In the genomic region with DNA sequence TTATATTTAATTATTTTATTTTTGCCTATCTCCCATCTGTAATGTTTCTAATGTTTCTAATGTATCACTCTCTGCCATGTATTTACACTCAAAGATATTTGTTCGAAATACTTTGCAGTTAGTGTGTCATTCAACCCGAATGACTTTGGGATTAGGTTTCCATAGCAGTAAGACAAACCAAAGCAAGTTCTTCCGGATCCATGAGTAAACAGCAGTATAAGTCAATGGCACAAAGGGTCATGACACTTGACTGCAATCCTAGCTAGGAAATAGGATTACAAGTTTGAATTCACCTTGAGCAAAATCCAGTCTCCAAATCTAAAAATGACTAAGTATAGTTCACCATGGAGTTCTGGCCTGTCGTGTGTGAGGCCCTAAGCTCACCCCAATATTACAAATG, we compare ENCODE assay signal across 30 mouse cellular contexts.
"Had no signal": no experiment of that assay in that cellular context is flagged by ENCODE, and none has a peak within 500 bp of the region (broad histone marks: within the 10 kb centered on the region; RNA-seq: fewer than 3 reads in every experiment).

No protein-coding gene starts in this region.

- ATAC-seq: liver, embryonic 12.5 days; liver, postnatal 0 days; lung, postnatal 0 days; midbrain, embryonic 13.5 days; midbrain, embryonic 15.5 days; midbrain, embryonic 16.5 days had no signal

- H3K4me3 ChIP-seq: left cerebral cortex, adult 2 months; limb, embryonic 10.5 days; limb, embryonic 12.5 days; limb, embryonic 13.5 days; limb, embryonic 15.5 days; liver, embryonic 12.5 days; liver, embryonic 13.5 days; liver, embryonic 15.5 days; lung, embryonic 15.5 days; megakaryocyte, embryonic 14.5 days; midbrain, embryonic 10.5 days; midbrain, embryonic 12.5 days; midbrain, embryonic 13.5 days; midbrain, embryonic 15.5 days; myocyte had no signal

- H3K9me3 ChIP-seq: limb, embryonic 10.5 days; limb, embryonic 12.5 days; limb, embryonic 13.5 days; limb, embryonic 15.5 days; liver, embryonic 12.5 days; liver, embryonic 13.5 days; liver, embryonic 15.5 days; lung, embryonic 15.5 days; megakaryocyte, embryonic 14.5 days; midbrain, embryonic 10.5 days; midbrain, embryonic 12.5 days; midbrain, embryonic 13.5 days; midbrain, embryonic 15.5 days had no signal

- H3K9ac ChIP-seq: limb, embryonic 12.5 days; limb, embryonic 13.5 days; limb, embryonic 15.5 days; liver, embryonic 12.5 days; liver, embryonic 13.5 days; liver, embryonic 14.5 days; liver, embryonic 15.5 days; liver, postnatal 0 days; lung, embryonic 14.5 days; lung, embryonic 15.5 days; midbrain, embryonic 12.5 days; midbrain, embryonic 13.5 days; midbrain, embryonic 15.5 days had no signal

- DNase-seq: left cerebral cortex, postnatal 4 days; liver; liver, embryonic 13.5 days; liver, postnatal 0 days; lung, adult 18-20 months; lung, adult 2 months; lung, embryonic 14.5 days; lung, postnatal 10 days; lung, postnatal 14 days; lung, postnatal 36 days; lung, postnatal 4 days; midbrain, embryonic 14.5 days had no signal

- H3K27me3 ChIP-seq: limb, embryonic 12.5 days; limb, embryonic 13.5 days; limb, embryonic 15.5 days; liver, embryonic 12.5 days; liver, embryonic 13.5 days; liver, embryonic 15.5 days; lung, embryonic 15.5 days; megakaryocyte, embryonic 14.5 days; midbrain, embryonic 12.5 days; midbrain, embryonic 13.5 days; midbrain, embryonic 15.5 days had no signal

- H3K4me1 ChIP-seq: limb, embryonic 10.5 days; limb, embryonic 12.5 days; limb, embryonic 13.5 days; limb, embryonic 15.5 days; liver, embryonic 12.5 days; liver, embryonic 15.5 days; lung, embryonic 15.5 days; midbrain, embryonic 10.5 days; midbrain, embryonic 12.5 days; midbrain, embryonic 15.5 days had no signal

- H3K4me2 ChIP-seq: limb, embryonic 12.5 days; limb, embryonic 13.5 days; limb, embryonic 15.5 days; liver, embryonic 12.5 days; liver, embryonic 13.5 days; liver, embryonic 15.5 days; lung, embryonic 14.5 days; lung, embryonic 15.5 days; midbrain, embryonic 12.5 days; midbrain, embryonic 13.5 days; midbrain, embryonic 15.5 days had no signal

- H3K27ac ChIP-seq: left cerebral cortex, adult 2 months; limb, embryonic 10.5 days; limb, embryonic 12.5 days; limb, embryonic 13.5 days; limb, embryonic 15.5 days; liver, embryonic 12.5 days; liver, embryonic 13.5 days; liver, embryonic 14.5 days; liver, embryonic 15.5 days; lung, embryonic 15.5 days; macrophage; midbrain, embryonic 10.5 days; midbrain, embryonic 12.5 days; midbrain, embryonic 13.5 days; midbrain, embryonic 15.5 days had no signal
